Mouse (Mus musculus) kidney, postnatal 36 days (tissue): Measurements from ENCODE around the gene Neu3.

ENCODE experiments used
- DNase-seq, 2 experiments: peaks; one replicate each; pipeline ENCODE4 v3.0.0; 2021 to 2022; ENCODE audit warnings: mixed read lengths in 2 of 2

Neu3 gene

DNA sequence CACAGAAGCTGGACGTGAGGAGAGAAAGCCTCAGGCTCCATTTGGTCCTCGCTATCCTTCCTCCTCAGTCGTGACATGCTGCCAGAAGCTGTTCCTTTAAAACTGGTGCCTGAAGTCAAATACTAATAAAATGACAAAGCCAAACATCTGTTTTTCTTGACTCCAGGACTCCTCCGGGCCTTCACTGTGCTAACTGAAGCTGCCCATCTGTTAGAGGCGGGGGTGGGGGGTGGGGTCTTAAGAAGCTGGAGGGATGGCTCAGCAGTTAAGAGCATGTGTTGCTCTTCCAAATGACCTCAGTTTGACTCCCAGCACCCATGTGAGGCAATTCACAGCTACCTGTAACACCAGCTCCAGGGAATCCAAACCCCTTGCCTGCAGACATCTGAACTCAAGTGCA lies 39.7 kb downstream of the Neu3 start:
- no peak for DNase-seq

GRCm38 (mm10) chr7:99787935-99788334 lies 40.3 kb downstream of the Neu3 start:
- no peak for DNase-seq

GRCm38 (mm10) chr7:99786774-99787173 lies 41.4 kb downstream of the Neu3 start:
- no peak for DNase-seq

- no peak for DNase-seq
Measured at GRCm38 (mm10) chr7:99785553-99785952, 42.7 kb downstream of the Neu3 start.

GRCm38 (mm10) chr7:99783421-99783820 lies 44.8 kb downstream of the Neu3 start:
- no peak for DNase-seq

DNA sequence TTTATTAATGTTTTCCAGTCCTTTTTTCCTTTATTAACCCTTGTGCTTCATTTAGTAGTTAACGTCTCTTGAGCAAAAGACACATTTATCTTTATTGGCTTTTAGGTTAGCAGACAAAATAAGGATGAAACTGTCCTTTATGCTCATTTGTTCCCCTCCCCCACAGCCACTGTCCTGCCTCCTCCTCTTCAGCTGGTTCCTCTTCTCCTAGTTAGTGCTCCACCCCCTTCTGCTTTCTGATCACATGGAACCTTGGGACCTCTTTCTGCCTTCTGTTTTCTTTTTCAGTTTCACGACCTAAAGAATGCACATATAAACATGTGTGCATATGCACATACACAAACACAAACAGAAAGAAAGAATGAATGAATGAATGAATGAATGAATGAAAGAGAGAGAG lies 46.3 kb downstream of the Neu3 start:
- no peak for DNase-seq

- no peak for DNase-seq
Measured at GRCm38 (mm10) chr7:99781385-99781784, 46.8 kb downstream of the Neu3 start.

GRCm38 (mm10) chr7:99763207-99763606 lies 65.0 kb downstream of the Neu3 start, which contains the start of gene Olfr521:
Gene Olfr521, plus strand, starts transcription at chr7:99763507.
- DNase-seq = no peak
